Comparison of ENCODE assay signal across 8 mouse cellular contexts in the genomic region with DNA sequence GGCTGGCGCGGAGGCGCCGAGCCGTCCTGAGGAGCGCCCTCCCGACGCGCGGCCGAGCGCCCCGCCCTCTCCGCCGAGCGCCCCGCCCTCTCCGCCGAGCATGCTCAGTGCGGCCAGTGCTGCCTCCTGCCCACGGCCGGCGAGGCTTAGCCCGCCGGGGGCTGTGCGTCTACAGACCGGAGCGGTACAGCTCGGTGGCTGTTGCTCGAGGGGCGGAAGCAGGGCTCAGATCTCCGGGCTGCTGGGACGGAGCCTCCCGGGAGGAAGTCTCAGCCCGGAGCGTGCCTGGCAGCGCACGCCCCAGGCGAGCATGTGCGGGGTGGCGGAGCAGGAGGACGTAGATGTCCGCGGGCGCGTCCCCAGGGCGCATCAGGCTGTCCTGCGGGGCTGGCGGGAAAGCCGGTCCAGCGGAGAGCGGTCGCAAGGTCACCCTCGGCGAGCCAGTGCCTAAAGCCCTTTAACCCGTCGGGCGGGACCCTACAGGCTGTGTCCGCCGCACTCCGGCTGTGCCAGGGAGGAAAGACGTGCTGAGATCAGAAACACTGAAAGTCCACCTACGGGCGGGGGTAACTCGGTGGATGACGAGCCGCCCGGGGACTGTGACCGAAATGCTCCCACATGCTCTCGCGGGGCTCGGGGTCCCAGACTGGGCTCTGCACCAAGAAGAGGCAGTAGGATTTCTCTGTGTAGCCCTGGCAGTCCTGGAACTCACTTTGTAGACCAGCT. TPM values are rescaled to one million over a fixed set of nuclear protein-coding genes. Genes with fewer than 3 reads are reported as not detected.
DNase-seq lines count a peak whose midpoint lies in the region; ATAC-seq and TF ChIP-seq lines count a peak whose summit lies in the region.

No protein-coding gene starts in this region.

- no peaks in the 10 kb centered on the region for H3K27me3 ChIP-seq in erythroblast, embryonic 14.5 days (ENCODE audit: control insufficient read depth)
- no peaks in the 10 kb centered on the region for H3K27me3 ChIP-seq in heart, embryonic 12.5 days (replicated peaks)
- H3K27me3 ChIP-seq in kidney, postnatal 0 days (ENCODE audit: insufficient read depth, low read length), result no peaks in the 10 kb centered on the region
- no peaks in the 10 kb centered on the region for H3K27me3 ChIP-seq in liver, adult 2 months (ENCODE audit: control insufficient read depth, insufficient read depth, low read length)

- H3K27ac ChIP-seq in heart, embryonic 12.5 days (ENCODE audit: poor library complexity, severe bottlenecking), result peak overlapping the region; percentile 88
- H3K27ac ChIP-seq in kidney, postnatal 0 days, result peak overlapping the region; percentile 91
- H3K27ac ChIP-seq in liver, adult 2 months (replicated peaks; ENCODE audit: insufficient read depth, low read depth, low read length), result peak overlapping the region; percentile 72

- H3K4me1 ChIP-seq in erythroblast, embryonic 14.5 days (ENCODE audit: control insufficient read depth), result peaks cover 22% of the 10 kb centered on the region
- H3K4me1 ChIP-seq in heart, embryonic 12.5 days (replicated peaks), result peaks cover 7% of the 10 kb centered on the region; the same call in 1 of the 2 replicates
- H3K4me1 ChIP-seq in kidney, postnatal 0 days (replicated peaks; ENCODE audit: insufficient read depth, low read length), result no peaks in the 10 kb centered on the region
- H3K4me1 ChIP-seq in liver, adult 2 months (ENCODE audit: control insufficient read depth, insufficient read depth, low read length), result peaks cover 5% of the 10 kb centered on the region

- H3K9ac ChIP-seq in heart, embryonic 12.5 days, result peak overlapping the region; percentile 83
- peak overlapping the region; percentile 76 for H3K9ac ChIP-seq in kidney, postnatal 0 days (ENCODE audit: low read depth, low read length)
- peak overlapping the region; percentile 82 for H3K9ac ChIP-seq in liver, adult 2 months (ENCODE audit: low read depth, low read length)

- peak; percentile 98 for ATAC-seq in heart, embryonic 12.5 days (ENCODE audit: insufficient number of reproducible peaks, low FRiP score)
- peak; percentile 98 for ATAC-seq in kidney, postnatal 0 days (replicated peaks; ENCODE audit: low FRiP score, low read depth)
- peak; percentile 60 for ATAC-seq in monocyte, adult 5-6 weeks (replicated peaks; ENCODE audit: insufficient number of reproducible peaks, low FRiP score, low TSS enrichment, poor library complexity, severe bottlenecking)

- peak; percentile 84 for TF ChIP-seq POLR2A in liver, adult 2 months (IDR thresholded peaks at IDR 0.05; ENCODE audit: extremely low read depth, insufficient read depth, low read length)

- H3K4me3 ChIP-seq in erythroblast, embryonic 14.5 days (replicated peaks), result peak overlapping the region; percentile 79
- peak overlapping the region; percentile 99 for H3K4me3 ChIP-seq in heart, embryonic 12.5 days
- H3K4me3 ChIP-seq in kidney, postnatal 0 days (replicated peaks; ENCODE audit: low read depth, low read length), result peak overlapping the region; percentile 58
- peak overlapping the region; percentile 66 for H3K4me3 ChIP-seq in liver, adult 2 months (ENCODE audit: insufficient read depth, low read depth, low read length)

- WGBS in heart, embryonic 12.5 days, result 0% methylated on average over 58 of the region's 72 CpGs
- WGBS in kidney, postnatal 0 days, result under 1% methylated on average over 70 of the region's 72 CpGs
- 3% methylated on average over 72 of the region's 72 CpGs for WGBS in liver, adult 2 months

- H3K4me2 ChIP-seq in heart, embryonic 12.5 days, result peak overlapping the region; percentile 89
- H3K4me2 ChIP-seq in kidney, postnatal 0 days (ENCODE audit: low read length), result peak overlapping the region; percentile 97

- no peak for TF ChIP-seq CTCF in kidney, postnatal 0 days (IDR thresholded peaks at IDR 0.05; ENCODE audit: low read depth)
- no peak for TF ChIP-seq CTCF in liver, adult 2 months (IDR thresholded peaks at IDR 0.05; ENCODE audit: low read depth, low read length)

- peak; percentile 96 for DNase-seq in CD4-positive, CD25-positive, alpha-beta regulatory T cell, adult 2 months (ENCODE audit: low read depth, low spot score)
- peak; percentile 77 for DNase-seq in brain, embryonic 18.5 days (ENCODE audit: low read depth, low spot score)
- DNase-seq in kidney, postnatal 0 days (ENCODE audit: low spot score), result peak; percentile 90
- peak; percentile 59 for DNase-seq in liver, adult 2 months (ENCODE audit: extremely low read depth, low read depth, low spot score)
- peak; percentile 90 to 91 for DNase-seq in spleen, postnatal 36 days (ENCODE audit: low spot score in 2 of 2)

- no peaks in the 10 kb centered on the region for H3K36me3 ChIP-seq in erythroblast, embryonic 14.5 days (ENCODE audit: control insufficient read depth)
- H3K36me3 ChIP-seq in heart, embryonic 12.5 days, result no peaks in the 10 kb centered on the region
- H3K36me3 ChIP-seq in kidney, postnatal 0 days (ENCODE audit: insufficient read depth, low read length), result no peaks in the 10 kb centered on the region
- H3K36me3 ChIP-seq in liver, adult 2 months (ENCODE audit: control insufficient read depth, insufficient read depth, low read length), result no peaks in the 10 kb centered on the region

- no peaks in the 10 kb centered on the region for H3K9me3 ChIP-seq in erythroblast, embryonic 14.5 days (ENCODE audit: control insufficient read depth, low read length)
- H3K9me3 ChIP-seq in heart, embryonic 12.5 days (replicated peaks), result no peaks in the 10 kb centered on the region
- H3K9me3 ChIP-seq in kidney, postnatal 0 days (replicated peaks; ENCODE audit: low read length), result no peaks in the 10 kb centered on the region

- peaks cover under 1% of the 10 kb centered on the region; the same call in 1 of the 2 replicates for H3K79me2 ChIP-seq in liver, adult 2 months (ENCODE audit: control insufficient read depth, insufficient read depth, low read length)

RNA-seq across cellular contexts. Expression of a gene that starts 0.5 kb away (rescaled TPM):
- 0.17 and 0.18 TPM in 2 replicates for polyA plus RNA-seq in erythroblast, embryonic 14.5 days (2012)
- polyA plus RNA-seq in heart, embryonic 12.5 days (2016; fragmentation: Nextera tagmentation; extraction: Ambion mirVana), result 58.8 and 60.2 TPM in 2 replicates
- 31.8 and 38.1 TPM in 2 replicates for polyA plus RNA-seq in kidney, postnatal 0 days (2015; fragmentation: Nextera tagmentation; extraction: Ambion mirVana)
- total RNA-seq in liver, adult 2 months (2014; rRNA removed), result 13.9 and 16.6 TPM in 2 replicates
- 6.7 and 7.7 TPM in 2 replicates for polyA plus RNA-seq in liver, adult 2 months (2012; rRNA removed)
- total RNA-seq in monocyte, adult 5-6 weeks (2017), result 57.7 to 83.7 TPM (median 58.3 TPM) in 3 replicates

Comparison
In these comparisons a context has a peak if more than half of its experiments do, and no peak if none do; other contexts are left out.
1. Peak in every context shown above with its lines: DNase-seq, ATAC-seq, H3K4me3 ChIP-seq and H3K27ac ChIP-seq.